ENCODE assay signal across 28 mouse cellular contexts in genomic region chr2:169510741-169511140, GRCm38 (mm10).
"Had no signal": no experiment of that assay in that cellular context is flagged by ENCODE, and none has a peak within 500 bp of the region (broad histone marks: within the 10 kb centered on the region; RNA-seq: fewer than 3 reads in every experiment).

No protein-coding gene starts in this region.

- DNase-seq: gastrocnemius, postnatal 14 days; gastrocnemius, postnatal 36 days; heart, adult 11 months; heart, adult 2 months; heart, postnatal 14 days; heart, postnatal 36 days; kidney, adult 11 months; kidney, adult 2 months; kidney, adult 9 months; kidney, postnatal 14 days; kidney, postnatal 4 days; liver; liver, embryonic 13.5 days had no signal

- H3K27ac ChIP-seq: heart, adult 2 months; heart, embryonic 13.5 days; heart, embryonic 15.5 days; hindbrain, embryonic 13.5 days; hindbrain, embryonic 15.5 days; hindbrain, postnatal 0 days; kidney, embryonic 15.5 days; kidney, postnatal 0 days; layer of hippocampus, adult 2 months; left cerebral cortex, adult 2 months; limb, embryonic 10.5 days; limb, embryonic 12.5 days; liver, embryonic 13.5 days; liver, embryonic 15.5 days had no signal

- H3K27me3 ChIP-seq: heart, embryonic 13.5 days; heart, embryonic 15.5 days; hindbrain, embryonic 15.5 days; kidney, embryonic 15.5 days; limb, embryonic 12.5 days; liver, embryonic 13.5 days; liver, embryonic 15.5 days had no signal

- H3K4me1 ChIP-seq: heart, embryonic 13.5 days; heart, embryonic 15.5 days; hindbrain, embryonic 15.5 days; liver, embryonic 13.5 days; liver, embryonic 15.5 days had no signal

- H3K4me3 ChIP-seq: heart, adult 2 months; heart, embryonic 13.5 days; heart, embryonic 15.5 days; hindbrain, embryonic 13.5 days; hindbrain, embryonic 15.5 days; kidney, embryonic 15.5 days; layer of hippocampus, adult 2 months; left cerebral cortex, adult 2 months; limb, embryonic 10.5 days; limb, embryonic 12.5 days; liver, embryonic 13.5 days; liver, embryonic 15.5 days had no signal

- H3K9me3 ChIP-seq: heart, embryonic 13.5 days; heart, embryonic 15.5 days; hindbrain, embryonic 13.5 days; hindbrain, embryonic 15.5 days; kidney, embryonic 15.5 days; limb, embryonic 10.5 days; limb, embryonic 12.5 days; liver, embryonic 13.5 days; liver, embryonic 15.5 days had no signal

- H3K9ac ChIP-seq: heart, embryonic 13.5 days; heart, embryonic 15.5 days; hindbrain, embryonic 13.5 days; hindbrain, embryonic 15.5 days; kidney, embryonic 15.5 days; limb, embryonic 12.5 days; liver, embryonic 13.5 days; liver, embryonic 15.5 days had no signal

- H3K36me3 ChIP-seq: heart, embryonic 13.5 days; heart, embryonic 15.5 days; hindbrain, embryonic 13.5 days; hindbrain, embryonic 15.5 days; kidney, embryonic 15.5 days; limb, embryonic 10.5 days; limb, embryonic 12.5 days; liver, embryonic 13.5 days; liver, embryonic 15.5 days had no signal

- H3K4me2 ChIP-seq: heart, embryonic 11.5 days; heart, embryonic 13.5 days; heart, embryonic 15.5 days; hindbrain, embryonic 13.5 days; hindbrain, embryonic 15.5 days; kidney, embryonic 15.5 days; limb, embryonic 12.5 days; liver, embryonic 11.5 days; liver, embryonic 13.5 days; liver, embryonic 15.5 days had no signal

- ATAC-seq: hindbrain, postnatal 0 days; intestine, embryonic 16.5 days had no signal
